Comparison of ENCODE assay signal across 8 mouse cellular contexts in the genomic region with DNA sequence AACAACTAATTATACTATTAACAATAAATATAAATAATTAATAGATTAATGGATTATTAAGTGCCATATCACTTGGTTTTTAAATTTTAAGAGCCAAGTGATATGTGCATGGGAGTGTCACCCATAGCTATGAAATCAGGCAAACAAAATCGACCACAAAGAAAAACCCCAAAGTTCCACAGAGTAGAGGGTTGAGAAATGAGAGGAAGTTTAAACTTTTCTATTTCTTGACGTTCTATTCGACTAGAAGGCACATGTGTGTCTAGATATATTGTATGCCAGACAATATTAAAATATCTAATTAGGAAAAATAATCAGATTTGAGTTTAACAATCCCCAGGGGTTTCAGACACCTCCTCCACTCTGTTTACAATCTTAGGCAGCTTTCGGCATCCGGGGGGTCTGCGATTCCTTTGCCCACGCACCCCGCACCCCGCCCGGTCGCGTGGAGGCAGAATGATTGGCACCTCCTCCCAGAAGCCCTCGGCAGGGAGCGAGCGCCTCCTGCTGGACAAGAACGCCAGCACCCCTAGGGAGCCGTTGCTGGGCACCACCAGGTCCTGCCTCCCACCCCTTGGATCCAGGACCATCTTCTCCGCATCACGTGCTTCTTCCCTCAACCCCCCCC. TPM values are rescaled to one million over a fixed set of nuclear protein-coding genes. Genes with fewer than 3 reads are reported as not detected.
A peak's percentile ranks its signal among the peaks of the same experiment; 100 is the strongest.
DNase-seq lines count a peak whose midpoint lies in the region; ATAC-seq and TF ChIP-seq lines count a peak whose summit lies in the region.

No protein-coding gene starts in this region.

- H3K27ac ChIP-seq in CH12.LX (ENCODE audit: insufficient read depth, low read depth): no peak overlapping the region
- H3K27ac ChIP-seq in brown adipose tissue, adult 24 weeks (replicated peaks; ENCODE audit: low read depth, low read length): no peak overlapping the region
- no peak overlapping the region for H3K27ac ChIP-seq in forebrain, embryonic 12.5 days
- no peak overlapping the region for H3K27ac ChIP-seq in heart, postnatal 0 days (ENCODE audit: low read depth)
- H3K27ac ChIP-seq in liver, postnatal 0 days (ENCODE audit: low read depth): no peak overlapping the region
- no peak overlapping the region for H3K27ac ChIP-seq in neural tube, embryonic 14.5 days (ENCODE audit: low read depth, low read length)

- H3K79me2 ChIP-seq in CH12.LX (replicated peaks; ENCODE audit: control insufficient read depth, extremely low read depth, insufficient read depth, poor library complexity, severe bottlenecking): no peaks in the 10 kb centered on the region

- WGBS in forebrain, embryonic 12.5 days: 6% methylated on average over 19 of the region's 19 CpGs
- 4% methylated on average over 19 of the region's 19 CpGs for WGBS in heart, postnatal 0 days
- WGBS in liver, postnatal 0 days (ENCODE audit: insufficient replicate concordance): 1% methylated on average over 19 of the region's 19 CpGs
- 6% methylated on average over 19 of the region's 19 CpGs for WGBS in neural tube, embryonic 14.5 days

- peak overlapping the region in 2 of 3 experiments; percentile 7 to 20 for H3K4me3 ChIP-seq in CH12.LX (replicated peaks in 1 of 3; ENCODE audit: low read depth in 2 of 3, low read length in 2 of 3, poor library complexity in 1 of 3)
- H3K4me3 ChIP-seq in brown adipose tissue, adult 24 weeks (ENCODE audit: insufficient read depth, low read depth, low read length): 0 out of 2 replicates have a peak overlapping the region, but pooled peaks have one; percentile 40
- H3K4me3 ChIP-seq in forebrain, embryonic 12.5 days (replicated peaks): peak overlapping the region; percentile 6
- no peak overlapping the region for H3K4me3 ChIP-seq in heart, postnatal 0 days (ENCODE audit: low read depth, low read length)
- H3K4me3 ChIP-seq in liver, postnatal 0 days (ENCODE audit: low read depth, low read length): peak overlapping the region; percentile 19
- H3K4me3 ChIP-seq in neural tube, embryonic 14.5 days (ENCODE audit: low read depth, low read length): no peak overlapping the region

- H3K9me3 ChIP-seq in CH12.LX (replicated peaks; ENCODE audit: low read length): peaks cover 10% of the 10 kb centered on the region
- peaks cover 3% of the 10 kb centered on the region; the same call in 1 of the 2 replicates for H3K9me3 ChIP-seq in forebrain, embryonic 12.5 days
- H3K9me3 ChIP-seq in heart, postnatal 0 days (replicated peaks; ENCODE audit: control insufficient read depth, low read length): peaks cover 3% of the 10 kb centered on the region; the same call in 1 of the 2 replicates
- 0 out of 2 replicates have a peak, but pooled peaks cover 3% of the 10 kb centered on the region for H3K9me3 ChIP-seq in liver, postnatal 0 days (ENCODE audit: low read length)
- no peaks in the 10 kb centered on the region for H3K9me3 ChIP-seq in neural tube, embryonic 14.5 days (ENCODE audit: control insufficient read depth, low read length)

- DNase-seq in CH12.LX (ENCODE audit: extremely low read depth): peak; percentile 75
- DNase-seq in heart, postnatal 0 days (ENCODE audit: low spot score): peak; percentile 70
- peak; percentile 63 to 92 for DNase-seq in kidney, postnatal 36 days
- DNase-seq in liver, postnatal 0 days: peak; percentile 90
- peak; percentile 72 to 78 for DNase-seq in thymus, adult 18-20 months

- no peak for TF ChIP-seq POLR2A in CH12.LX (IDR thresholded peaks at IDR 0.05; ENCODE audit: low read depth, low read length)

- TF ChIP-seq RAD21 in CH12.LX (IDR thresholded peaks at IDR 0.05; ENCODE audit: low read depth, low read length): peak; percentile 93

- TF ChIP-seq CTCF in CH12.LX (conservative IDR thresholded peaks at IDR 0.05 in 1 of 2, IDR thresholded peaks at IDR 0.05 in 1 of 2; ENCODE audit: low read depth in 2 of 2, low read length in 2 of 2): peak; percentile 28 to 94; a peak in 2 of 4 replicates
- TF ChIP-seq CTCF in heart, postnatal 0 days (IDR thresholded peaks at IDR 0.05; ENCODE audit: low read depth): peak; percentile 91
- TF ChIP-seq CTCF in liver, postnatal 0 days (IDR thresholded peaks at IDR 0.05; ENCODE audit: low read depth): peak; percentile 96

- peaks cover 3% of the 10 kb centered on the region for H3K27me3 ChIP-seq in CH12.LX (replicated peaks)
- no peaks in the 10 kb centered on the region for H3K27me3 ChIP-seq in forebrain, embryonic 12.5 days
- H3K27me3 ChIP-seq in heart, postnatal 0 days (ENCODE audit: control insufficient read depth, insufficient read depth, low read length): no peaks in the 10 kb centered on the region
- H3K27me3 ChIP-seq in liver, postnatal 0 days (ENCODE audit: insufficient read depth, low read length): no peaks in the 10 kb centered on the region
- no peaks in the 10 kb centered on the region for H3K27me3 ChIP-seq in neural tube, embryonic 14.5 days (ENCODE audit: control insufficient read depth, insufficient read depth, low read length)

- peak; percentile 64; the same call in 1 of the 2 replicates for ATAC-seq in forebrain, embryonic 12.5 days (ENCODE audit: low FRiP score)
- ATAC-seq in heart, postnatal 0 days (ENCODE audit: insufficient read depth, low read depth): peak; percentile 26; the same call in 1 of the 2 replicates
- peak; percentile 72 for ATAC-seq in liver, postnatal 0 days
- ATAC-seq in neural tube, embryonic 14.5 days (ENCODE audit: low read depth): no peak

- H3K9ac ChIP-seq in CH12.LX (ENCODE audit: insufficient read depth, low read depth): no peak overlapping the region
- no peak overlapping the region for H3K9ac ChIP-seq in forebrain, embryonic 12.5 days
- no peak overlapping the region; the same call in 1 of the 2 replicates for H3K9ac ChIP-seq in heart, postnatal 0 days (replicated peaks; ENCODE audit: low read depth, low read length)
- H3K9ac ChIP-seq in liver, postnatal 0 days (replicated peaks): no peak overlapping the region
- no peak overlapping the region for H3K9ac ChIP-seq in neural tube, embryonic 14.5 days (replicated peaks; ENCODE audit: low read depth, low read length)

- dilution Hi-C loops in CH12.LX (cut with MboI; ENCODE audit: extremely low pct_ligation_motif_present, extremely low pct_unique_long_range_greater_than_20kb, low sequenced_read_pairs): no loop called here

- H3K4me2 ChIP-seq in CH12.LX (ENCODE audit: insufficient read depth, low read depth, poor library complexity, severe bottlenecking): peak overlapping the region; percentile 58; the same call in 1 of the 2 replicates
- H3K4me2 ChIP-seq in forebrain, embryonic 12.5 days: peak overlapping the region; percentile 44
- peak overlapping the region; percentile 53 for H3K4me2 ChIP-seq in heart, postnatal 0 days (ENCODE audit: low read depth, low read length)
- peak overlapping the region; percentile 66 for H3K4me2 ChIP-seq in liver, postnatal 0 days (ENCODE audit: low read depth, low read length)
- H3K4me2 ChIP-seq in neural tube, embryonic 14.5 days (ENCODE audit: low read depth, low read length): peak overlapping the region; percentile 27; the same call in 1 of the 2 replicates

- H3K36me3 ChIP-seq in CH12.LX (replicated peaks in 1 of 2; ENCODE audit: control insufficient read depth in 1 of 2, insufficient read depth in 1 of 2, low read length in 1 of 2): no peaks in the 10 kb centered on the region
- no peaks in the 10 kb centered on the region for H3K36me3 ChIP-seq in forebrain, embryonic 12.5 days (replicated peaks)
- H3K36me3 ChIP-seq in heart, postnatal 0 days (replicated peaks; ENCODE audit: control insufficient read depth, insufficient read depth, low read length): no peaks in the 10 kb centered on the region
- H3K36me3 ChIP-seq in liver, postnatal 0 days (replicated peaks; ENCODE audit: insufficient read depth, low read length): no peaks in the 10 kb centered on the region
- H3K36me3 ChIP-seq in neural tube, embryonic 14.5 days (ENCODE audit: control insufficient read depth, insufficient read depth, low read length): no peaks in the 10 kb centered on the region

- in situ Hi-C loops in CH12.LX (cut with MboI; ENCODE audit: low pct_ligation_motif_present, low pct_unique_long_range_greater_than_20kb, low sequenced_read_pairs): loop anchor here (5.0 kb wide), 1 partner anchor 76 kb away; no protein-coding TSS in a partner anchor

- no peak for TF ChIP-seq EP300 in CH12.LX (IDR thresholded peaks at IDR 0.05; ENCODE audit: low read length)
- TF ChIP-seq EP300 in heart, postnatal 0 days (IDR thresholded peaks at IDR 0.05; ENCODE audit: low read depth): no peak
- TF ChIP-seq EP300 in liver, postnatal 0 days (IDR thresholded peaks at IDR 0.05; ENCODE audit: low read depth): no peak

- peaks cover 7 to 29% of the 10 kb centered on the region in 2 experiments for H3K4me1 ChIP-seq in CH12.LX (ENCODE audit: control insufficient read depth in 1 of 2, insufficient read depth in 2 of 2)
- H3K4me1 ChIP-seq in brown adipose tissue, adult 24 weeks (ENCODE audit: control insufficient read depth, insufficient read depth, insufficient read length, low read length): no peaks in the 10 kb centered on the region
- peaks cover 5% of the 10 kb centered on the region for H3K4me1 ChIP-seq in forebrain, embryonic 12.5 days
- H3K4me1 ChIP-seq in heart, postnatal 0 days (ENCODE audit: control insufficient read depth, insufficient read depth): peaks cover 17% of the 10 kb centered on the region
- peaks cover 10% of the 10 kb centered on the region for H3K4me1 ChIP-seq in liver, postnatal 0 days (ENCODE audit: insufficient read depth)
- no peaks in the 10 kb centered on the region for H3K4me1 ChIP-seq in neural tube, embryonic 14.5 days (ENCODE audit: control insufficient read depth, insufficient read depth, low read length)

RNA-seq across cellular contexts. Expression of a gene that starts 0.8 kb away (rescaled TPM):
- total RNA-seq in CH12.LX (2012; rRNA removed) (0.04 TPM in 2 replicates), CH12.LX (2014; rRNA removed) (0.07 TPM in 1 of 2 replicates, not detected in the other)
- polyA plus RNA-seq in CH12.LX (2012; ENCODE audit: insufficient read length, low read depth): 0.08 TPM in 1 of 2 replicates, not detected in the other
- polyA plus RNA-seq in brown adipose tissue, adult 24 weeks (2012; ENCODE audit: insufficient read depth, insufficient read length, missing spikeins): not detected in 2 replicates
- polyA plus RNA-seq in forebrain, embryonic 12.5 days (2016; fragmentation: Nextera tagmentation; extraction: Ambion mirVana): 0.06 TPM in 1 of 2 replicates, not detected in the other
- total RNA-seq in heart, postnatal 0 days (2014; rRNA removed; ENCODE audit: low replicate concordance): 0.70 TPM in 1 of 2 replicates, not detected in the other
- 0.04 and 0.05 TPM in 2 replicates for polyA plus RNA-seq in heart, postnatal 0 days (2015; fragmentation: Nextera tagmentation; extraction: Ambion mirVana)
- polyA plus RNA-seq in liver, postnatal 0 days (2015; fragmentation: Nextera tagmentation; extraction: Ambion mirVana): not detected in 2 replicates
- polyA plus RNA-seq in neural tube, embryonic 14.5 days (2014; fragmentation: Nextera tagmentation; extraction: Ambion mirVana): not detected in 2 replicates

RNA-seq across cellular contexts. Expression of a gene that starts 56.4 kb away (rescaled TPM):
- total RNA-seq in CH12.LX (2012; rRNA removed): 0.04 and 0.08 TPM in 2 replicates
- not detected in 2 replicates for total RNA-seq in CH12.LX (2014; rRNA removed)
- polyA plus RNA-seq in CH12.LX (2012; ENCODE audit: insufficient read length, low read depth): not detected in 2 replicates
- not detected in 2 replicates for polyA plus RNA-seq in brown adipose tissue, adult 24 weeks (2012; ENCODE audit: insufficient read depth, insufficient read length, missing spikeins)
- 5.6 and 7.3 TPM in 2 replicates for polyA plus RNA-seq in forebrain, embryonic 12.5 days (2016; fragmentation: Nextera tagmentation; extraction: Ambion mirVana)
- total RNA-seq in heart, postnatal 0 days (2014; rRNA removed; ENCODE audit: low replicate concordance): 7.3 and 10.6 TPM in 2 replicates
- 0.48 and 0.59 TPM in 2 replicates for polyA plus RNA-seq in heart, postnatal 0 days (2015; fragmentation: Nextera tagmentation; extraction: Ambion mirVana)
- not detected in 2 replicates for polyA plus RNA-seq in liver, postnatal 0 days (2015; fragmentation: Nextera tagmentation; extraction: Ambion mirVana)
- polyA plus RNA-seq in neural tube, embryonic 14.5 days (2014; fragmentation: Nextera tagmentation; extraction: Ambion mirVana): 15.4 and 17.1 TPM in 2 replicates

Comparison
In these comparisons a context has a peak if more than half of its experiments do, and no peak if none do; other contexts are left out.
1. H3K4me3 ChIP-seq: peak in CH12.LX (2 of 3), brown adipose tissue, adult 24 weeks (single experiment), forebrain, embryonic 12.5 days (single experiment) and liver, postnatal 0 days (single experiment); none in heart, postnatal 0 days (single experiment) and neural tube, embryonic 14.5 days (single experiment).
2. Peak in every context shown above with its lines, with median percentiles within 50 percentile points of each other: DNase-seq, H3K4me2 ChIP-seq and CTCF ChIP-seq.